Mouse (Mus musculus): ENCODE results near the gene Rgl1. TPM values are rescaled to one million over a fixed set of nuclear protein-coding genes. Genes with fewer than 3 reads are reported as not detected.

Rgl1 gene
- polyA plus RNA-seq, 1 experiment from 2014 or later = 51.2 TPM

- 58% methylated on average over 4 of the region's 4 CpGs for WGBS
- peak overlapping the region; percentile 86 for H3K27ac ChIP-seq
These were observed 76.2 kb downstream of the Rgl1 start for GRCm38 (mm10) chr1:152689968-152690367.

GRCm38 (mm10) chr1:152687733-152688181 is 78.4 kb downstream of the Rgl1 start:
- H3K36me3 ChIP-seq = no peaks in the 10 kb centered on the region
- 10% methylated on average over 8 of the region's 8 CpGs for WGBS
- H3K4me3 ChIP-seq = peak overlapping the region; percentile 31; the same call in 1 of the 2 replicates
- no peaks in the 10 kb centered on the region for H3K9me3 ChIP-seq
- no peaks in the 10 kb centered on the region for H3K27me3 ChIP-seq (ENCODE audit: insufficient read depth, poor library complexity, severe bottlenecking)
- no peak for DNase-seq (ENCODE audit: low spot score)
- peaks cover 86% of the 10 kb centered on the region for H3K4me1 ChIP-seq
- peak overlapping the region; percentile 86 for H3K27ac ChIP-seq

More at GRCm38 (mm10) chr1:152689968-152690367, 76.2 kb downstream of the Rgl1 start:
- Histone ChIP-seq H3K27me3 (ENCODE audit: insufficient read depth, poor library complexity, severe bottlenecking) (no peaks in the 10 kb centered on the region), H3K4me3 (no peak overlapping the region), H3K4me1 (peaks cover 70% of the 10 kb centered on the region), H3K9me3 (no peaks in the 10 kb centered on the region), H3K36me3 (no peaks in the 10 kb centered on the region)
- no peak for DNase-seq (ENCODE audit: low spot score)

- 2% methylated on average over 6 of the region's 6 CpGs for WGBS
- Histone ChIP-seq H3K27me3 (ENCODE audit: insufficient read depth, poor library complexity, severe bottlenecking) (no peaks in the 10 kb centered on the region), H3K27ac (peak overlapping the region; percentile 86), H3K4me3 (peak overlapping the region; percentile 31), H3K9me3 (no peaks in the 10 kb centered on the region), H3K36me3 (no peaks in the 10 kb centered on the region), H3K4me1 (peaks cover 91% of the 10 kb centered on the region)
- DNase-seq (ENCODE audit: low spot score) = peak; percentile 79
These were observed 78.9 kb downstream of the Rgl1 start for GRCm38 (mm10) chr1:152687099-152687730.

- 64% methylated on average over 3 of the region's 3 CpGs for WGBS
- H3K9me3 ChIP-seq = no peaks in the 10 kb centered on the region
- peak overlapping the region; percentile 4; the same call in 1 of the 2 replicates for H3K27ac ChIP-seq
- H3K4me3 ChIP-seq = no peak overlapping the region
- DNase-seq (ENCODE audit: low spot score) = no peak
- no peaks in the 10 kb centered on the region for H3K27me3 ChIP-seq (ENCODE audit: insufficient read depth, poor library complexity, severe bottlenecking)
- H3K4me1 ChIP-seq = peaks cover 96% of the 10 kb centered on the region
- no peaks in the 10 kb centered on the region for H3K36me3 ChIP-seq
These were observed 80.6 kb downstream of the Rgl1 start for GRCm38 (mm10) chr1:152685531-152685930.

GRCm38 (mm10) chr1:152682368-152683194 is 83.6 kb downstream of the Rgl1 start:
- Histone ChIP-seq H3K36me3 (no peaks in the 10 kb centered on the region), H3K9me3 (no peaks in the 10 kb centered on the region), H3K27me3 (ENCODE audit: insufficient read depth, poor library complexity, severe bottlenecking) (no peaks in the 10 kb centered on the region), H3K27ac (peak overlapping the region; percentile 86), H3K4me1 (peaks cover 82% of the 10 kb centered on the region), H3K4me3 (no peak overlapping the region)
- DNase-seq (ENCODE audit: low spot score) = peak; percentile 90
- WGBS = 36% methylated on average over 11 of the region's 11 CpGs

- H3K4me1 ChIP-seq = peaks cover 78% of the 10 kb centered on the region
- no peaks in the 10 kb centered on the region for H3K9me3 ChIP-seq
- H3K27me3 ChIP-seq (ENCODE audit: insufficient read depth, poor library complexity, severe bottlenecking) = no peaks in the 10 kb centered on the region
- H3K36me3 ChIP-seq = no peaks in the 10 kb centered on the region
- no peak overlapping the region for H3K4me3 ChIP-seq
- no peak for DNase-seq (ENCODE audit: low spot score)
- WGBS = 43% methylated on average over 6 of the region's 6 CpGs
- H3K27ac ChIP-seq = peak overlapping the region; percentile 86
These were observed 84.3 kb downstream of the Rgl1 start for GRCm38 (mm10) chr1:152681676-152682367.

- H3K4me1 ChIP-seq = peaks cover 71% of the 10 kb centered on the region
- WGBS = 21% methylated on average over 8 of the region's 8 CpGs
- no peaks in the 10 kb centered on the region for H3K36me3 ChIP-seq
- peak overlapping the region; percentile 86 for H3K27ac ChIP-seq
- H3K9me3 ChIP-seq = no peaks in the 10 kb centered on the region
- DNase-seq (ENCODE audit: low spot score) = no peak
- H3K27me3 ChIP-seq (ENCODE audit: insufficient read depth, poor library complexity, severe bottlenecking) = no peaks in the 10 kb centered on the region
- H3K4me3 ChIP-seq = no peak overlapping the region
These were observed 85.0 kb downstream of the Rgl1 start for GRCm38 (mm10) chr1:152681116-152681515.

- Histone ChIP-seq H3K27me3 (ENCODE audit: insufficient read depth, poor library complexity, severe bottlenecking) (no peaks in the 10 kb centered on the region), H3K4me1 (peaks cover 52% of the 10 kb centered on the region), H3K27ac (0 out of 2 replicates have a peak overlapping the region, but pooled peaks have one; percentile 47), H3K4me3 (no peak overlapping the region), H3K36me3 (peaks cover 5% of the 10 kb centered on the region; the same call in 1 of the 2 replicates), H3K9me3 (no peaks in the 10 kb centered on the region)
- no peak for DNase-seq (ENCODE audit: low spot score)
- WGBS = 45% methylated on average over 5 of the region's 5 CpGs
These were observed 87.7 kb downstream of the Rgl1 start for GRCm38 (mm10) chr1:152678451-152678850.

GRCm38 (mm10) chr1:152677482-152678211 is 88.5 kb downstream of the Rgl1 start:
- 65% methylated on average over 12 of the region's 12 CpGs for WGBS

GRCm38 (mm10) chr1:152669446-152670180 is 96.5 kb downstream of the Rgl1 start:
- WGBS = 53% methylated on average over 8 of the region's 8 CpGs
- H3K9me3 ChIP-seq = no peaks in the 10 kb centered on the region
- H3K4me1 ChIP-seq = peaks cover 24% of the 10 kb centered on the region
- peaks cover 3% of the 10 kb centered on the region; the same call in 1 of the 2 replicates for H3K36me3 ChIP-seq
- peak overlapping the region; percentile 75 for H3K27ac ChIP-seq
- DNase-seq (ENCODE audit: low spot score) = no peak
- H3K4me3 ChIP-seq = no peak overlapping the region
- no peaks in the 10 kb centered on the region for H3K27me3 ChIP-seq (ENCODE audit: insufficient read depth, poor library complexity, severe bottlenecking)

More at GRCm38 (mm10) chr1:152677482-152678211, 88.5 kb downstream of the Rgl1 start:
- H3K27me3 ChIP-seq (ENCODE audit: insufficient read depth, poor library complexity, severe bottlenecking) = no peaks in the 10 kb centered on the region
- H3K4me3 ChIP-seq = no peak overlapping the region
- H3K36me3 ChIP-seq = peaks cover 5% of the 10 kb centered on the region; the same call in 1 of the 2 replicates
- DNase-seq (ENCODE audit: low spot score) = no peak
- H3K9me3 ChIP-seq = no peaks in the 10 kb centered on the region
- H3K27ac ChIP-seq = 0 out of 2 replicates have a peak overlapping the region, but pooled peaks have one; percentile 47
- H3K4me1 ChIP-seq = peaks cover 44% of the 10 kb centered on the region

- 90% methylated on average over 7 of the region's 7 CpGs for WGBS
- Histone ChIP-seq H3K9me3 (no peaks in the 10 kb centered on the region), H3K4me1 (0 out of 2 replicates have a peak, but pooled peaks cover 12% of the 10 kb centered on the region), H3K36me3 (no peaks in the 10 kb centered on the region), H3K27me3 (ENCODE audit: insufficient read depth, poor library complexity, severe bottlenecking) (no peaks in the 10 kb centered on the region), H3K4me3 (no peak overlapping the region), H3K27ac (no peak overlapping the region)
- peak; percentile 64 for DNase-seq (ENCODE audit: low spot score)
These were observed 105.7 kb downstream of the Rgl1 start for GRCm38 (mm10) chr1:152660436-152660835.

Data from heart, embryonic 10.5 days (tissue).